Mouse (Mus musculus) gastrocnemius, adult 2 months (tissue): ENCODE data around the gene Rap1gap. TPM values are rescaled to one million over a fixed set of nuclear protein-coding genes. Genes with fewer than 3 reads are reported as not detected.
A peak's percentile ranks its signal among the peaks of the same experiment; 100 is the strongest.

ENCODE experiments used
- DNase-seq: peaks from one replicate; pipeline ENCODE4 v3.0.0; 2022
- H3K27ac ChIP-seq: fragments of 200-600 bp; 2 replicates; pipeline ENCODE4 v1.8.1; 2022; ENCODE audit warnings: mild to moderate bottlenecking
- H3K4me3 ChIP-seq: fragments of 200-600 bp; 2 replicates; pipeline ENCODE4 v1.8.1; 2022; ENCODE audit warnings: mild to moderate bottlenecking, moderate library complexity
- CTCF ChIP-seq: fragments of 200-600 bp; IDR thresholded peaks from 2 replicates; pipeline ENCODE4 v1.8.1; 2022; ENCODE audit warnings: antibody characterized with exemption, mild to moderate bottlenecking, moderate library complexity
- intact Hi-C: fragments of 180-260 bp; cut with DNase I; formaldehyde crosslinking; loops from one replicate; pipeline ENCODE4 v1.15.1; 2025
- total RNA-seq, 2 experiments: library from RNA; stranded (reverse); gene quantifications; 2 replicates each; pipeline ENCODE4 v1.2.3; 2021

The Rap1gap gene
- total RNA-seq, 2 experiments from 2014 or later, result 4.4 to 8.6 TPM

DNA sequence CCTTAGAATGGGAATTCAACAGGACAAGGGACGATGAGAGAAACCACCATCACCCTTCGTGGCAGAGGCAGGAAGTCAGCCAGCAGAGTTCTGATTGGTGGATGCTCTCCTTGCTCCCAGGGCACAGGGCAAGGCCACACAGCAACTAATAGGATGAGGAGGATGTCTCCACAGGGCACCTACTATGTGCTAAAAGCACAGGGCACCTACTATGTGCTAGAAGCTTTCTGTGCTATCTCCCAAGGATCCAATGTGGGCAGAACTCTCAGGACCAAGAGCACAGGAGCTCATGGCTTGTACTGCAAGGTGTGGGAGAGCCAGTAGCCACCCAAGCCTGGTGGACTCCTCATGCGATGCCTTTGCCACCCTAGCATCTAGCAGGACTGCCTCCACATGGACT is 107.2 kb downstream of the Rap1gap start:
- peak overlapping the region; percentile 13; the same call in 1 of the 2 replicates for H3K27ac ChIP-seq
- peak; percentile 14 for DNase-seq
- TF ChIP-seq CTCF, result no peak
- intact Hi-C loops, result no loop called here
- H3K4me3 ChIP-seq, result no peak overlapping the region

DNA sequence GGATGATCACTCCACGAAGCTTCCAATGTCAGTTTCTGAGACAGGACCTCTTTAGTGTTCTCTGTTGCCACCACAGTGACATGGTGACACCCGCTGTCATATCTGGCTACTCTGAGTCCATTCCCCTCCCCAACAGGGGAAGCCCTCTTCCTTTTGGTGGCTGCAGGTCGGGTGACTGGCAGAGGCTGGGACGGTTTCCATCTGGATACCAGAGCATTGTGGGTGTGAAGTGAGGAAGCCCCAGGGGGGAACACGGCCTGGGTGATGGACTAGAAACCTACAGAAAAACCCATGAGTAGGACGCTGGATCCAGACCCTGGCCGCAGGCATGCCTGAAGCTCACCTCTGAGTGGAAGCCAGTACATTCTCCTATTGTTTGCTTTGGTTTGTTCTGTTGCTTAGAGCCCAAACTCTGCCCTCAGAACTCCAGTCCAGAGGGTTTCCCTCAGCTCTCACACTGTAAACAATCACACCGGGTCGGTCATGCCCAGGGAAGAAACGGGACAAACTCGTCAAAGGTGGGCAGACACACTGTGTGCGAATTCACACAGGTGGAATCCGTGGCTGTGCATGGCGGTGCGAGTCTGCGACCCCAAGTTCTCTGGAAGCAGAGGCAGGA is 108.0 kb downstream of the Rap1gap start:
- intact Hi-C loops, result no loop called here
- TF ChIP-seq CTCF, result no peak
- DNase-seq, result peak; percentile 11
- H3K4me3 ChIP-seq, result no peak overlapping the region
- H3K27ac ChIP-seq, result no peak overlapping the region

DNA sequence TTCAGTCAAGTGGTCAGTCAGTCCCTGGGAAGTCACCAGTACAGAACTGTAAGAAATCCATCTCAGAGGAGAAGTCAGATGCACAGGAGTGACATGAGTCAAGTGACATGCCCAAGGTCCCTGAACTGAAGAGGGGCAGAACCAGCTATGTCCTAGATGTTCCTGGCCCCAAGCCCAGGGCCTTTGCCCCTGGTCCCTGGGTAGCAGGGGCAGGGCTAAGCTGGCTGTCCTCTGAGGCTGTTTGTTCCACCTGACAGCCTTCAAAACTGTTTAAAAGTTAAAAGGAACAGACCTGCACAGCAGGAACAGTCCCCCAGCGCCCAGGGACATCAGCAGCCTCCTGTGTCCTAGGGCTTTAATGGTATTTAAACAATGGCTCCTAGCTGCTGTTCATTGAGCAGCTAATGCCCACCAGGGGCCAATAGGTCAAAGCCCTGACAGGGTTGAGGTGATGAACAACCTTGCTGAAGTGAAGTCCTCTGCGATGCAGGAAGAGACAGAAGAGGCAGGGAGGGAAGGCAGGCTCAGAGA is 108.9 kb downstream of the Rap1gap start:
- intact Hi-C loops, result no loop called here
- H3K27ac ChIP-seq, result no peak overlapping the region
- DNase-seq, result peak; percentile 5
- no peak overlapping the region for H3K4me3 ChIP-seq
- no peak for TF ChIP-seq CTCF

DNA sequence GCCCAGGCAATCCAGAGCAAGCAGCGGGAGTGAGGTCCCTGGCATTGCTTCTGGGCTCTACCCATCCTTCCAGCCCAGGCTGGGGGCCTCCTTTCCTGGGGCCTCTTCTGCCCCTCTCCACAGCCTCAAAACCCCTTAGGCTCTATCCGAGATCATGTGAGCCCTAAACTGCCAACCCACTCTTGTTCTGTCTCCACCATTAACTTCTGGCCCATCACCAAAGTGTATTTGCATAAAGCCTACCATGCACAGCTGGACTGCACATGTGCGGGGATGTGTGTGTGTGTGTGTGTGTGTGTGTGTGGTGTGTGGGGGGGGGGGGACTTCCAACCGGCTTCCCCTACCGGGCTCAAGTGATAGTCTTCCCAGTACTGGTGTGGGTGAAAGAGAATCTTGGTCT is 109.5 kb downstream of the Rap1gap start:
- Histone ChIP-seq H3K4me3 (no peak overlapping the region), H3K27ac (no peak overlapping the region)
- DNase-seq, result peak; percentile 3
- intact Hi-C loops, result no loop called here
- TF ChIP-seq CTCF, result no peak

DNA sequence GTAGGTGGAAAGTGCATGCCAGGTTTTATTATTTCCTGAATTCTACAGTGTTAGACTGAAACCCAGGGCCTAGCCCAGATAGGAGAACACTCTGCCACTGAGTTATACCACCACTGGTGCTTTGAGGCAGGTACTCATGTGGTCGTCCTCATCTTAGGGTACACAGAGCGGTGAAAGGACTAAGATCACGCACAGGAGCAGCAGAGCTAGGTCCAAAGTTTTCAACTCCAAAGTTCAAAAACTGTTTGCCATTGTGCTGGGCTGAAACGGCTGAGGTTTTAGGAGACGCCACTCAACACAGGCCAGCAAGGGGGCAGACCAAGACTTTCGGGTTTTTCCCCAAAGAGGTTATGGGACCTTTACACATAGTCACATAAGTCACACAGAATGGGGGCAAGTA is 110.0 kb downstream of the Rap1gap start:
- Histone ChIP-seq H3K4me3 (no peak overlapping the region), H3K27ac (no peak overlapping the region)
- intact Hi-C loops, result no loop called here
- no peak for TF ChIP-seq CTCF
- peak; percentile 3 for DNase-seq

DNA sequence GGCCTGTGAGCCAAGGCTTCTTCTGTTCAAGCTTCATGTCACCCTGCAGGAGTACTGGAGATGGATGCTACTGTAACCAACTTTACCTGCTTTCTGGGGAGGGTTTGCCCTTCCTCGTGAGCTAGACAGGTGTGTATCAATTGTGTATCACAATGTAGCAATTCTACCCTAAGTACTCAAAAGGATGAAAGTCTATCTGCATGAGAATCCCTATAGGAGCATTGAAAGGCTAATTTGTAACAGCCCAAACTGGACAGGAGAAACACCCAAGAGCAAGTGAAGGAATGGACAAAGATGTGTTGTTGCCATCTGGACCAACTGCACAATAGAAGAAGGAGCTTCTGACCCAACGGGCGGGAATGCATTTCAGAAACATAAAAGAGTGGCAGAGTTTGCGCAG is 113.3 kb downstream of the Rap1gap start:
- intact Hi-C loops, result no loop called here
- no peak for TF ChIP-seq CTCF
- Histone ChIP-seq H3K27ac (no peak overlapping the region), H3K4me3 (no peak overlapping the region)
- no peak for DNase-seq

DNA sequence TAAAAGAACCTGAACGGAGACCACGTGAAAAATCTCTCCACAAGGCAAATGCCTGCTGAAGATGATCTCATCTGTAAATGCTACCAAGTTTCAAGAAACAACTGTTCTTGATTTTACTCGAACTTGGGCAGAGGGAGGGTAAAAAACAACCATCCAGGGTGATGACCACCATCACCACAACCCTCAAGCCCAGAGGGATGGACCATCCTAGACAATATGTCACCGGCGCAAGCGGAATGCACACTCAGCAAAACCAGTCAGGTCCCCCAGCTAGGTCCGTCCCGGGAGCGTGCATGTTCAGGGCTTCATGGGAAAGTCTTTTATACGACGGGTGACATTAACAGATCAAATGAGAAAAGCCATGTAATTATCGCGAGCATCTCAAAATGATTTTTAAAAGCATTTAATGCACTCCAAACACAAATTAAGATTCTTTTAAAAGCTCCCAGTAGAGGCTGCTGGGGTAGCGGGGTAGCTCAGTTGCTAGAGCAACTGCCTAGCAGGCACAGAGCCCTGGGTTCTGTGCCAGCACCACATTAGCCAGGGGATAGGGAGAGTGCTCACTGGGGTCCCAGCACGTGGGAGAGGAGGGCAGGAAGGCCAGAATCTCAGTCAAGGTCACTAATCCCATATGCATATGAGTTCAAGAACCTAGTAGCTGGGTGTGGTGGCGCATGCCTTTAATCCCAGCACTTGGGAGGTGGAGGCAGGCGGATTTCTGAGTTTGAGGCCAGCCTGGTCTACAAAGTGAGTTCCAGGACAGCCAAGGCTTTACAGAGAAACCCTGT is 114.1 kb downstream of the Rap1gap start:
- no peak for TF ChIP-seq CTCF
- intact Hi-C loops, result no loop called here
- no peak for DNase-seq
- H3K4me3 ChIP-seq, result no peak overlapping the region
- no peak overlapping the region for H3K27ac ChIP-seq

Other genes with a start within 250 kb of the Rap1gap start
- not detected for gene Cela3b, start 234.2 kb upstream of the Rap1gap start, total RNA-seq
- not detected for gene 1700013G24Rik, start 211.4 kb upstream of the Rap1gap start, total RNA-seq
- 10 to 100 TPM; 55.2 to 77.5 TPM for gene Hspg2, start 196.0 kb upstream of the Rap1gap start, total RNA-seq
- not detected for gene Ldlrad2, start 90.2 kb upstream of the Rap1gap start, total RNA-seq
- gene Usp48, start 71.0 kb upstream of the Rap1gap start, total RNA-seq, result 10 to 100 TPM; 28.1 to 36.1 TPM
- 10 to 100 TPM; 10.3 to 42.2 TPM for gene Alpl, start 131.7 kb downstream of the Rap1gap start, total RNA-seq
- 100 to 1,000 TPM in 1 of 2 experiments, 10 to 100 TPM in 1; 61.6 to 103 TPM for gene Ece1, start 197.5 kb downstream of the Rap1gap start, total RNA-seq